Mouse (Mus musculus) megakaryocyte, embryonic 14.5 days (primary cell): ENCODE measurements around the gene Casp8.

Experiments used
- FLI1 ChIP-seq: IDR thresholded peaks from 2 replicates; pipeline ENCODE4 v1.6.1; 2012; ENCODE audit warnings: low read length, inconsistent platforms, mixed read lengths
- GATA1 ChIP-seq: IDR thresholded peaks from 3 replicates; pipeline ENCODE4 v1.6.1; 2012; ENCODE audit warnings: mixed read lengths, low read length, inconsistent platforms, borderline replicate concordance

DNA sequence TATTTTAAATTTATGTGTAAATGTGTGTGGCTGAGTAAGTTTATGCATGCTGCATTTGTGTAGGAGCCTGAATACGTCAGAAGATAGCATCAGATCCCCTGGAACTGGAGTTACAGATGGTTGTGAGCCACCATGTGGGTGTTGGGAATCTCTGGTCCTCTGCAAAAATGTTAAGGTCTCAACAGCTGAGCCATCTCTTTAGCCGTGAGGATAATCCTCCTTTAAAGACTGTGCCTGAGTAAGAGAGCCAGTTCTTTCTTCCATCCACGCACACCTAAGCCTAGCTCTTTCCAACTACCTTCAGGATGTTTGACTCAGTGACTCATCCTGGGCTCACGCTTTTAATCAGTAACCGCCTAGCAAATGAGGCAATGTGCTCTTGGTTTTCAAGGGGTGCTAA lies 35.6 kb downstream of the Casp8 start:
- TF ChIP-seq GATA1 (no peak), FLI1 (no peak)
